Mouse (Mus musculus) kidney, adult 9 months (tissue): ENCODE results near the gene Mapkapk3.

Source experiments
- DNase-seq: peaks from one replicate; pipeline ENCODE4 v3.0.0; 2022

The Mapkapk3 gene

DNA sequence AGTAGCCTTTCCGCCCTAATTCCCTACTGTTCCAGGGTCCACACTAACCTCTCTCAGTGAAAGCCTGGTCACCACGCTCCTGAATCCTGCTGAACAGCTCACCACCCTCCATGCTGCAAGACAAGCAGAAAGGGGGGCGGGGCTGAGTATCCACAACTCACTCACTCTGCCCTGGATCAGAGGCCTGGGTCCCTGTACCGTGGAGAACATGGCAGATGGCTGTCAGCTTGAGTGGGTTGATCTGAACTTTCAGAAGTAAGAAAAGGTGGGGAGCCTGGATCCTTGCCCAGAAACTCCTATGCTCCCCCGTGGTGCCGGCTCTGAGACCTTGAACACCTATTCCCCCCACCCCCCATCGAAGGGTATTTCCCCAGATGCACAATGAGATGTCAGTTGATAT lies 27.3 kb downstream of the Mapkapk3 start:
- no peak for DNase-seq

DNA sequence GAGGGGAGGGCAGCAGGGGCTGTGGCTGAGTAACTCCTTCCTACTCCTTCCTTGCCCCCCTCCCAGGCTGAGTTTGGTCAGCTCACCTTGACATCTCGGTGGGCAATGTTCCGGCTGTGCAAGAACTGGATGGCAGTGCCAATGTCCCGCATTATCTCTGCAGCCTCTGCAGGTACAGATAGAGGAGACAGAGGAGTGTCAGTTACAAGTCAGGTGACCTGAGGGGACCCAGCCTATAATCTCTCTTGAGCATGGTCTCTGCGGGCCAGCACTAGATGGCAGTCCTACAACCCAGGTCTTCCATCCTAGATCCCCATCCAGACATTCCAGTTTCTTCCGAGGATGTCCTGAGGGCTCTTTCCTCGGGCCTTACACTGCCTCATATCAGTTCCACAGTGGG lies 27.9 kb downstream of the Mapkapk3 start:
- DNase-seq = no peak

DNA sequence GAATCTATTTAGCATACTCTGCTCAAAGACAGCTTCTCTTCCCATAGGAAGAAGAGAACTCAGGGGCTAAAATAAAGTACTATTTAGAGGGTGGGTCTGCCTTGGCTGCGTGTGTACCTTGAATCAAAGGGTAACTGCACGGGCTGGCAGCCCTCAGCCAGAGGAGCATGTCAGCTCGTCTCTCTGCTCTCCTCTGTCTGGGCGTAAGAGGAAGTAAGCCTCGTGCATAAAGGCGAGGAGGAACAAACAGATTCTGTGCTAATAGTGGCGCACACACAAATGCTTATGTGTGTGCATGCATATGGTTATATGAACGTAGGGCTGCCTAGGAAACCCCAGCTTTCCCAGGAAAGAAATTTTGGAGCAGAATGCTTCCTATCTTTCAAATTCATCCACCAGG lies 28.8 kb downstream of the Mapkapk3 start:
- DNase-seq = no peak

DNA sequence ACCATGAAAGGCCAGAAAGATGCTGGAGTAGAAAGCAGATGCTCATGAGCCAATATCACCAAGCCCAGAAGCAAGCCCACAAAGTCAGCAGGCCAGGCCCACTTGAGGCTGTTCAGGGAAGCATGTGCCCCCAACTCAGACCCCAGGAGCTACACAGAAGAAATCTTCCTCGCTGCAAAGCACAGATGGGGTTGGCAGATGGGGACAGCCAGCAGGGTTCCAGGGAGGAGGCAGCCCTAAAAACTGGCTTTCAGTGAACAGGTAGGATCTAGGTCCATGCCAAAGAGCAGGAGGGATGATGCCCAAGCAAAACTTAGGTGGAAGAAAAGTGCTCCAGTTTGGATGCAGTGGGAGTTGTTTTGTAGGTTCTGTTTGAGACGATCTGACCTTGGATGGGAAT lies 29.2 kb downstream of the Mapkapk3 start:
- no peak for DNase-seq

DNA sequence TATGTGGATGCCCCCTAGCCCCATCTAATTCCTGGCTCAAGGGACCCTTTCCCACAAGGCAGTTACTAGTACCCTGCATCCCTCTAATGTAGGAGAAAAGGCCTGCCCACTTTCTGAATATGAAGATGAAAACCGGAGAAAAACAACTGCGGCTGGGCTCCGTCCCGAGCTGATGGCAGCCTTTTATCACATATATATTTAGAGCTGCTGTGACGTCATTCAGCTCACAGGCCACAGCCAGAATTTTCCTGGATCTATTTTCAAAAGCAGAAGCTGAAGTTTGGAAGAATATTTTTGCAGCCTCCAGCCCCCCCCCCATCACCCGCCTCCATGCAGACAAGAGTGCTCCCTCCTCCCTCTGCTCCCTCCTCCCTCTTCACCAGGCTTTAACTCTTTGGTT lies 30.1 kb downstream of the Mapkapk3 start:
- DNase-seq = no peak

DNA sequence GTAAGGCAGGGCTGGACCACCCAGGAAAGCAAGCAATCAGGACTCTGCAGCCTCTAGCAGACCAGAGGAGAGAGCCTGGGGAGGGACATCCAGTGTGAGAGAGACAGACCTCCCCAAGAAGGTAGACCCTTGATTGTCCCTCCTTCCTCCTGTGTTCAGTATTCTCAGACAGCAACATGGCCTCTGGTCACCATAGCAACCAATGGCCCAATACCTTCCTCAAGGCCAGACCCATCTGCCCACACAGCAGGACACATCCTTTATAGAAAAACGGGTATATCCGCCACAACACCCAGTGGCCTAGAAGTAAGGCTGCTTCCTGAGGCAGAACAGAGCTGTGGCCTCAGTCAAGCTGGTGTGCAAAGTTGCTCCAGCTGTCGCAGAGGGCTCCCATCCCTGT lies 34.1 kb downstream of the Mapkapk3 start:
- no peak for DNase-seq

DNA sequence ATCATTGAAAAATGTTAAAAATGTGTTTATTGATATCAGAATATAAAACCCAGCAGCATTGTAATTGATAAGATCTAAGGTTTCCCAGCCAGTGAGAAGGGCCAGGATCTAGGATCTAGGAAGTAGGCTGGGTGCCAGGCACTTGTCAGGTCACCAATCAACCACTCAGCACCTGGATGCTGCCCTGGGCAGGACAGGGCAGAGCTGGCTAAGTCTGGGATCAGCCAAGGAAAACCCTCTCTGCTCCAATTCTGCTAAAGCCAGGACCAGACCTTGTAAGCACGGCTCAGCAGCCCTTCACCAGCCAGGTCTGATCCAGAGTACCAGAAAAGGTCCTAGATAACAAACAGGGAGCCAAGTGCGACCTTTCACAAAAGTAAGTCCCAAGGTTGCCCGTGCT lies 34.8 kb downstream of the Mapkapk3 start:
- DNase-seq = peak; percentile 66

DNA sequence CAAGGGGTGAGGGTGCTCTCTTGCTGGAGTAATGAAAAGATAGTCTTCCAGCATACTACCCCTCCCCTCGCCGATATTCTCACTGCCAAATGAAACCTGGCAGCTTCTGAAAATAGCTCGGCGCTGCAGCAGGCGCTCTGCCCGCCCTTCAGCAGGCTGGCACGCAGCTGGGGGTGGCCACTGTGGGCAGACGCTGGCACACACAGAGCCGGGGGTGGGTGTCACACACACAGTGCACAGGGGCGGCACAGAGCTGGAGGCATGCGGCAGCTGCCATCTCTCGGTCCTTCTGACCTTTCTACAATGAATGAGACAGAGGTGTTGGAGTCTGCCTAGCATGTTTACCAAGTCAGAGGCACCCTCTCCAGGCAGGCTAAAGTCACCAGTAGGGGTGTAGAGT lies 35.2 kb downstream of the Mapkapk3 start:
- peak; percentile 52 for DNase-seq

DNA sequence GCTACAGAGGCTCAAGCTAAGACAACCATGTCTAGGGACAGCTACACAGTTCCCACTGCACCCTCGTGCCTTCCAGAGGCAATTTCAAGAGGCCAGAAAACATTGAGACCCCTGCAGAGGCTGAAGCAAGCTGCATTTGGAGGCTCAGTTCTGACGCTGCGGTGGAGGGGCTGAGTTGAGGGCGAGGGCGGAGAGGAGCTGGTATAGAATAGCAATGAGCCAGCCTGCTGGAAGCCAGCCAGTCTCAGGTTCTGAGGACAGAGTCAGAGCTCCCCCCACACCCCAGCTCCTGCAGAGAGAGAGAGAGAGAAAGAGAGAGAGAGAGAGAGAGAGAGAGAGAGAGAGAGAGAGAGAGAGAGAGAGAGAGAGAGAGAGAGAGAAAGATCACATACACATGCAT lies 37.5 kb downstream of the Mapkapk3 start:
- no peak for DNase-seq

DNA sequence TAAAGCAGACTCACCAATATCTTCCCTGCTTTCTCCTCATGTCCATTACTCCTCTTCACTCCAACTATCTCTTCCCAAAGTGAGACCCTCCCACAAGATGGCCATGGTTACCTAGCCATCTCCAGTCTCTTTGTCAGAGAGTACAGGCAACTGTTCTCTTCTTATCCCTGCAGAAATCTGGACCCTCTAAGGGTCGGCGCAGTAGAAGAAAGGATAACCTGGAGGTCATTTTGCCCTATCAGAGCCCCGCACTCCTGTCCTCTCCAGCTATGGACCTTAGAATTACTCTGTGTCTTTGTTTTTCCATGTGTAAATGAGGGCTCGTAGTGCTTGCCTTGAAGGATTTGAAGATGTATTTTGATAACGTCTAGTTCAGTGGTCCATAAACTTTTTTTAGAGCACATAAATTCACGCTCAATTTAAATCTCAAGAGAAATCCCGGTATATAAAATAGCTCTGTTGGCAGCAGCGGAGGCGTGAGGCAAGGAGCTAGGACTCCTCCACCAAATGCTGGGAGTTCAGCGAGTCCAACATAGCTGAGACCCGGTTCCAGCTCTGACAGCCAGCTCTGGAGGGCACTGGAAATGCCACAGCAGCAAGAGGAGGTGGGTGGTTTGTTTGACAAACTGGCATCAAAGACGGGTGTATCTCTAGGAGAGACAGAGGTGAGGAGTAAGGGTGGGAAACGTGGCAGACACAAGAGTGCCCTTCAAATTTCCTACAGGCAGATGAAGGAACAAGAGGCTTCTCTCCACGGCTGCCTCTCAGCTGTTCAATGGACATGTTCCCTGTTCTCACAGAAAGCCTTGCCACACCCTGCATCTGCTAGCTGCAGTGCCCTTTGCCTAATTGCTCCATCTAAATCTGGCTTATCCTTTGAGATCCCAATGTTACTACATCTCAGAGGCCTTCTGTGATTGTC lies 39.0 kb downstream of the Mapkapk3 start:
- DNase-seq = no peak

DNA sequence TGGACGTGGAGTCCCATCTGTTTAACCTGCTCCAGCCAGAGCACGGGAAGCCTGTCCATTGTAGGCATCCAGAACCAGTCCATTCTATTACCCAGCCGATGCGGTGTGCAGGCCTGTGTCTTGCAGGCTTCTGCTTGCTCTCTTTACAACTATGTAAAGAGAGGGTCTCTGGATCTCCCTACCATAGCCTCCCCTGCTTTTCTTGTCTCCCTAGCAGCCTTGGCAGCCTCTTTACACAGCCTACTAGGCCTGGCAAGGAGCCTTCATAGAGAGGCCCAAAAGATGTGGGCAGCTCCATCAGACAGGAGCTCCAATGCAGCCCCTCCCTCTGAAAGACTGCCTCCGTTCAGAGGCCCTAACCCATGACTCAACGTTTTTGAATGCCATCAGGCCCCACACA lies 40.5 kb downstream of the Mapkapk3 start:
- DNase-seq = no peak

DNA sequence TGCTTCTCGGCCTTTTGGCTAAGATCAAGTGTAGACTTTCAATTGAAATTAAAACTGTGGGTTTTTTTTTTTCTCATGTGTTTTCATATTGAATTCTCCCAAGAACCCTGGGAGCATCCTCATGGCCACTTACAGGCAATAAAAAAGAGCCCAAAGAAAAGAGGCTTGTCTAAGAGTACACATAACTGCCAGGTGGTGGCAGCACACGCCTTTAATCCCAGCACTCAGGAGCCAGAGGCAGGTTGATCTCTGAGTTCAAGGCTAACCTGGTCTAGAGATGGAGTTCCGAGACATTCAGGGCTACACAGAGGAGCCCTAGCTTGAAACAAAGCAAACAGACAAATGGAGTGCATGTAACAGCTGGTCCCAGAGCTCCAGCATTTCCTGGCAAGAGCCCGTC lies 43.5 kb downstream of the Mapkapk3 start:
- DNase-seq = peak; percentile 36

DNA sequence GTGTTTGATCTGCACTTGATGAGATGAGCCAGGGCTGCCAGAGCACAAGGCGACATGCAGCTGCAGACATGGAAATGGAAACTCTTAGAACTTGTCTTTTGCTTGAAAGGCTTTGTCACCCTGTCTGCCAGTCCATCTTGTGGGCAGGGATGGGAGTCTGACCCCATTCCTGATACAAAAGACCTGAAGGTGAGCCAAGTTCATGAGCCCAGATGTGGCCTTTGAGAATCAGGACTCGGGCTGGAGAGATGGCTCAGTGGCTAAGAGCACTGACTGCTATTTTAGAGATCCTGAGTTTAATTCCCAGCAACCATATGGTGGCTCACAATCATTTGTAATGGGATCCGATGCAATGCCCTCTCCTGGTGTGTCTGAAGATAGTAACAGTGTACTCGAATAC lies 44.4 kb downstream of the Mapkapk3 start:
- no peak for DNase-seq

DNA sequence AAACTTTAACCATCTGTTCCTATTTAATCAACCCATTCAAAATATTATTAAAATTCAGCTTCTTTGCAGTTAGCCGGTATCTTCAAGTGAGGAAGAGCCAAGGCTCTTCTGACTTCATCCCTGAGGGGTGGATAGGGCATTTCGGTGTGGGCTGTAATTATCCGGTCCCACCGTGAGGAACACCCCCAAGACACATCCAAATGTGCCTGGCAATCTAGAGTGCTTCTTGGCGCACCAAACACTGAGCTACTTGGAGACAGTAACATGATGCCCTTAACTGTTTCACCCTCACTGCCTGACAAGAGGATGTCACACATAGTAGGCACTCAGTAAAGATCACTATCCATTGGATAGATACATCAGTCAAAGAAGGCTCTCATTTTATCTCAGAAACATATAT lies 53.5 kb downstream of the Mapkapk3 start:
- DNase-seq = no peak

DNA sequence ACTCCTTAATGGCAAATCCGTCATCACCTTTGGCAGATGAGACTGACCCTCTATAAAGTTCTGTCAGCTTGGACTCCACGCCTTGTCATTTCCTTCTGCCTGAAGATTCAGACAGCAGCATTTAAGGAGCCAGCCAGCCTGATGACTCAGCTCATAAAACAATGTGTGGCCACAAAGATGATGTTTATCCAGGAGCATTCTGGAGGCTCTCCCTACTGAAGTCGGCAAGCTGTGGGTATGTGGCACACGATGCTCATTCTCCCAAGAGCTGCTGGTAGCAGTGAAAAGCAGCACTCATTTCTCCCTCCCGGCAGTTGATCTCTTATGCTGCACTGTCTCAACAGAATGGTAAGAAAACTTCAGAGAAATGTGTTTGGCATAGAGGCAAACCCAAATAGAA lies 54.4 kb downstream of the Mapkapk3 start:
- DNase-seq = no peak

DNA sequence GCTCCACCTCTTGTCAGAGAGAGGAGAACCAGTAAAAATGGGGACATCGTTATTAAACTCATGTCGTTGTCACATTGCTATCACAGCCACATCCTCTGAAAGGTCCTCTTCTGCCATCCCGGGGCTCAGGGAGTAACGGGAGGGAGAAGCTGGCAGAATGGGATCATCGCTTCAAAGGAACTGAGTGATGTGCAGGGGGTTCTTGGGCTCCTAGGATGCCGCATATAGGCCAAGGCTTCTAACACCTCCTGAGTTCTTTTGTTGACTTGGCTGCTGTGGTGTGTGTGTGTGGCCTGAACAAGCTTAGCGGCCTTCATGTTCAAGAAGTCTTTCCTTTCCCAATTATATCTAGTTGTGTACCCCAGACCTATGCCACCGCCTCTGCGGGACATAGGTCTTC lies 57.5 kb downstream of the Mapkapk3 start:
- no peak for DNase-seq

DNA sequence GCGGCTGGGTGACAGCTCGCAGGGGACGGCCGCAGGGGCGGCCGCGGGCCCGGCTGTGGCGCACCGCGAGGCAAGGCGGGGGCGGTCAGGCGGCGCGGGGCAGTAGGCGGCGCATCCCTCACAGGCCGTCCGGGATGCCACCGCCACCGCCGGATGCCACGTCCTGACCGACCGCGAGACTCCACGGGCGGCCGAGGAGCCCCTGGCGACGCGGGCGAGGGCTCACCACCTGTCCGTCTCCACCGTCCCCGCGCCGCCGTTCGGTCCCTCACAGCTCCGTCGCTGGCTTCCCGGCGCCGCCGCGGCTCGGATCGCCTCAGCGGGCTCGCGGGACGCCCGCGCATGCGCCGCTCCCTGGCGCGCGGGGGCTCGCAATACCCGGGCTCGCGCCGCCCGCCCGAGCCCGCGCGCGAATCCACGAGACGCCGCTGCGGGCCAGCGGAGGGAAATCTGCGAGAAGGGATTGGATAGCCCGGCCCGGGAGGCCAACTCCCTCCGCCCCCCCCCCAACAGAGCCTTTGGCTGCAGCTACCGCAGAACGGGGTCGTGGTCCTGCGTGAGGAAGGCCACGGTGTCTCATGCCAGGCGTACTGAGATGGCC lies 58.0 kb downstream of the Mapkapk3 start, which contains the start of gene Dock3:
Gene Dock3, minus strand, starts transcription at position 371 of the 601 bp plus-strand sequence.
- no peak for DNase-seq

DNA sequence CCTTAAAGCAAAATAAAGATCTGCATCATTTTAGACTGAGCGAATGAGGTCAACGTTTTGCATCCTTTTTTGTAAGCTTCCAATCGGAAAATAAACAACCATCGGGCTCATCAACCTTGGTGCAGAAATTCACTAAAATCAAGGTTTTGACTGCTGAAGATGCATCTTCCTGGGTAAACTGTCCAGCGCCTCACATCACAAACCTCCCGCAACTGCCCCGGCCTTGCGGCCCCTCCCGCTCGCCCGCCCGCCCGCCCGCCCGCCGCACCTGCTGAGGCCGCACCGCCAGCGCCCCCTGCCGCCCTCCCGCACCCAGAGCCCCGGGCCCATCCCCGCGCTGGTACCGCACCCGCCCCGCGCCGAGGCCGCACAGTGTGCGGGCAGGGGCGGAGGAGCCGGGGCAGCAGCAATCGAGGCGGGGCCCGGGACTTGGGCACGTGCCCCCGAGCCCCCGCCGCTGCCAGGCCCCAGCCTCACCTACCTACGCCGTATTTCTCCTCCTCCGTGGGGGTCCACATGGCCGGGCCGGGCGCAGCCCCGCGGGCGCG lies 58.6 kb downstream of the Mapkapk3 start:
- DNase-seq = no peak

DNA sequence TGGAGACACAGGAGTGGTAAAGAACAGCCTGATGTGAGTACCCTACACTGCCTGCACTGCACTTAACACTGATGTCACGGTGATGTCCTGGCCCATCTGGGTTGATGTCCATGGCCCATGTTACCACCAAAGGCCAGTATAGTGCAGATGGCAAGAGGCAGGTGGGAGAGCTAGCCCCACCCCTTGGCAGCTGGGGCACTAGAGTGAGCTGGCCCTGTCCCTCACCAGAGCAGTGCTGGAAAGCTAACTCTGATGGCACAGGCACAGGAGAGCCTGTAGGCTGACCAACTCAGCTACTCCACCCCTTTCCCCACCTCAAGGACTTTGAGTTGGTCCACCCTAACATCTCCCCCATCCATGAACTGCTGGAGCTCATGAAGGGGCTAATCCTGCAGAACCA lies 65.1 kb downstream of the Mapkapk3 start:
- no peak for DNase-seq
